Mouse (Mus musculus): ENCODE results near the gene Myt1l.

DNA sequence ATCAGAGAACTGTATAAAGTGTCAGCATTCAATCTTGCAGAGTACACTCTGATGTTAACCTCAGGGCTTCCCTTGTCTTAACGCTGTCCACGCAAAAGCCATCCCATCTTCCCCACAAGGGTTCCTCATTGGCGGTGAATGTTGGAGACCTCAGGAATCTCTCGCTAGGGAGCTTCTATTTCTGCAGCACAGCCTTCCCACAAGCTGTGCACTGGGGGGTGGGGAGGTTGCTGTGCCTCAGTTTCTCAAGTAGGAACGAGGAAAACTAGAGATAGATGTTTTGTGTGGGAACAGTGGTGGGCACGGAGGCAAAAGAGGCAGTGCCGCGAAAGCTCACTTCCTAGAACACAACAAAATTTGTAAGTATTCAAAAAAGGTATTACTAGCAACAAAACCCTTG lies 409.1 kb downstream of the Myt1l start, which contains the start of gene Pxdn:
- TF ChIP-seq CTCF (IDR thresholded peaks at IDR 0.05; ENCODE audit: low read depth, low read length) (no peak), POLR2A (IDR thresholded peaks at IDR 0.05; ENCODE audit: extremely low read depth, insufficient read depth, low read length) (no peak)

Data from liver, adult 2 months (tissue).